Mouse (Mus musculus) MN1 (cell line): ENCODE measurements at regions not wholly inside any gene's neighbourhood (a gene's known extent, or its start where the extent isn't known, plus 50 kb on each side); places are given as distances from the start of the nearest gene placed in this dataset.

Experiments used
- DNase-seq: peaks from one replicate; pipeline ENCODE4 v3.0.0-alpha.2; 2016; ENCODE audit warnings: low spot score

- DNase-seq, result peak; percentile 83
Observed at GRCm38 (mm10) chr9:122568691-122569441, 178.3 kb upstream of the Topaz1 start.

- peak; percentile 71 for DNase-seq
Observed at GRCm38 (mm10) chr9:122569511-122570455, 177.4 kb upstream of the Topaz1 start.

GRCm38 (mm10) chr9:122571001-122571400 lies 176.1 kb upstream of the Topaz1 start:
- DNase-seq, result no peak

- DNase-seq, result peak; percentile 58
Observed at GRCm38 (mm10) chr9:122571402-122572059, 175.6 kb upstream of the Topaz1 start.

- DNase-seq, result peak; percentile 88
Observed at GRCm38 (mm10) chr9:122572060-122572835, 174.9 kb upstream of the Topaz1 start.

GRCm38 (mm10) chr9:122572836-122573267 lies 174.3 kb upstream of the Topaz1 start:
- no peak for DNase-seq

GRCm38 (mm10) chr9:122585228-122585627 lies 161.9 kb upstream of the Topaz1 start:
- DNase-seq, result no peak

- DNase-seq, result peak; percentile 78
Observed at GRCm38 (mm10) chr9:122586421-122586820, 160.7 kb upstream of the Topaz1 start.

GRCm38 (mm10) chr9:122586986-122587385 lies 160.2 kb upstream of the Topaz1 start:
- no peak for DNase-seq

- DNase-seq, result no peak
Observed at GRCm38 (mm10) chr9:122588246-122588645, 158.9 kb upstream of the Topaz1 start.

- no peak for DNase-seq
Observed at GRCm38 (mm10) chr9:122592820-122593615, 154.1 kb upstream of the Topaz1 start.

- no peak for DNase-seq
Observed at GRCm38 (mm10) chr9:122595120-122595943, 151.8 kb upstream of the Topaz1 start.

GRCm38 (mm10) chr9:122603106-122603505 lies 144.0 kb upstream of the Topaz1 start:
- no peak for DNase-seq

GRCm38 (mm10) chr9:122609616-122610015 lies 137.5 kb upstream of the Topaz1 start:
- DNase-seq, result no peak

- no peak for DNase-seq
Observed at GRCm38 (mm10) chr9:122610918-122611317, 136.2 kb upstream of the Topaz1 start.

GRCm38 (mm10) chr9:122614579-122615252 lies 132.4 kb upstream of the Topaz1 start:
- DNase-seq, result no peak

- DNase-seq, result peak; percentile 47
Observed at GRCm38 (mm10) chr9:122615351-122615750, 131.8 kb upstream of the Topaz1 start.

- no peak for DNase-seq
Observed at GRCm38 (mm10) chr9:122617793-122618192, 129.4 kb upstream of the Topaz1 start.

GRCm38 (mm10) chr9:122625081-122625480 lies 122.1 kb upstream of the Topaz1 start:
- no peak for DNase-seq
